Mouse (Mus musculus) skeletal muscle tissue, adult 2 months (tissue): Measurements from ENCODE around the gene Zfp644.

Source experiments
- DNase-seq: peaks from one replicate; pipeline ENCODE4 v3.0.0-alpha.2; 2012; ENCODE audit warnings: low read depth, low spot score

The Zfp644 gene

DNA sequence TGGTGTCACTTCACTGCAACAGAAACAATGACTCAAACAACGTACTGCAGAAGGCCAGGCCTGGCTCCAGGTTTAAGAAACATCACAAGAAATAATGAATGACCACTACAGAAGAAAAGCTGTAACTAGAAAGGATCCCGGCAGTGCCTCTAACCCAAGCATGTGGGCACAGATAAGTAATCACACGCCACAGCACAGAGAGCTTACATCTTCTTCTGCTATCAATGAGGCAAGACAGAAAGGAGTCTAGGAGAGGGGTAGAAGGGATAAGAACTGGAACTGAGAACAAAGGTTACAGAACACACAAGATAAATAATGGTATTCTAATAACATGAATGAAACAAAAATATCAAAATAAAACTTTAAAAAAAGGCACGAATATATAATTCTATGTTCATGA is 32.2 kb downstream of the Zfp644 start:
- no peak for DNase-seq

DNA sequence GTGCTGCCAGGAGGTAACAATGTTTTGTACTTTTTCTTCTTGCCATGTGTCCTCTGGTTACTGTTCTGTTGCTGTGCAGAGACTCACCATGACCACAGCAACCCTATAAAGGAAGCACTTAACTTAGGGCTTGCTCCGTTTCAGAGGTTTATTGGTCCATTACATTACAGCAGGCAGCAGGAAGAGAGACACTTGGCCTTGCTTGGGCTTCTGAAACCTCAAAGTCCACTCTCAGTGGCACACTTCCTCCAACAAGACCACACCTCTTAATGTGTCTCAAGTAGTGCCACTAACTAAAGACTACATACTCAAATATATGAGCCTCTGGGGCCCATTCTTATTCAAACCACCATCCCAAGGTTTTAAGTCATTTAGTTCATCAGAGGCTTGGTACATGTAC is 36.2 kb downstream of the Zfp644 start:
- no peak for DNase-seq

GRCm38 (mm10) chr5:106652790-106653328 is 44.2 kb downstream of the Zfp644 start:
- DNase-seq, result no peak

- no peak for DNase-seq
Measured at GRCm38 (mm10) chr5:106652220-106652753, 44.8 kb downstream of the Zfp644 start.

DNA sequence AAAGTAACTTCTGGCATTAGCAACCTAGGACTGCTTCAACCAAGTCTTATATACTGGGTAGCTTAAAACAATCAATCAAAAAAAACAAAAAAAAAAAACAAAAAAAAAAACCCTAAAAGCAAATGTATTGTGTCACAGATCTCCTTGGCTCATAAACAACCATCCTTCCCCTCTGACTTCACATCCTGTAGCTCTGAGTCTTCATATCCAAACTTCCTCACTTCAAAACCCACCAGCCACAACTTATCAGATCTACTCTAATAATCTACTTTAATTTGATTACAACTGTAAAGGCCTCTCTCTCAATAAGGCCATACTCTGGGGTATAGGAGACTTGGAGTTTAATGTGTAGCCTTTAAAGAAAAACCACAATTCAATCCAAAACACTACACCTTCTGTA is 47.1 kb downstream of the Zfp644 start:
- DNase-seq, result no peak

- no peak for DNase-seq
Measured at GRCm38 (mm10) chr5:106649441-106649840, 47.6 kb downstream of the Zfp644 start.

GRCm38 (mm10) chr5:106643434-106643833 is 53.7 kb downstream of the Zfp644 start:
- no peak for DNase-seq

GRCm38 (mm10) chr5:106641876-106642275 is 55.2 kb downstream of the Zfp644 start:
- no peak for DNase-seq

DNA sequence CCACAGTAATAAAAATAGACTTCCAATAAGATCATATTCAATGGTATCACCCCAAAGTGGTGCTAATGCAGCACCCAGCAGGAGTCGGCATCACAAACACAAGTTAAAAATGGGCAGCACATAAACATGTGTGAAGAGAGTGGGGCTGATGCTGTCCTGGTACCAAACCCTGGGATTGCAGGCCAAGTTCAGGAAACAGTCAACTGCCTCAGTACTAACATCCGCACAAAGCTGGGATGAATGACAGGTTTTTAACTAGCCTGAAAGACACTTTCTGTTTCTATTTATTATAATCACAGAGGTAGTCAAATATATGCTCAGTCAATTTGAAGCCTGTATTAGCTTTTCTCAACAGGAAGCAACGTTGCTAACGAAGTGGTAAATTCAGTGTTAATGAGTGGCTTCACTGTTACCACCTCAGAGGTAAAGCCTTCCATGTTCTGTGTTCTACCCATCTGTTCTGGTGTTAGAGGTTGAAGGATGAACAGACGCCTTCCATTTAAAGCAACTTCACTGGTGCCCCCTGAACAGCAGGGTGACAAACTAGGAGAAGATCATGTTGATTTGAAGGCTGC is 56.8 kb downstream of the Zfp644 start:
- no peak for DNase-seq

- no peak for DNase-seq
Measured at GRCm38 (mm10) chr5:106639627-106640026, 57.5 kb downstream of the Zfp644 start.

GRCm38 (mm10) chr5:106636423-106636946 is 60.6 kb downstream of the Zfp644 start:
- no peak for DNase-seq

DNA sequence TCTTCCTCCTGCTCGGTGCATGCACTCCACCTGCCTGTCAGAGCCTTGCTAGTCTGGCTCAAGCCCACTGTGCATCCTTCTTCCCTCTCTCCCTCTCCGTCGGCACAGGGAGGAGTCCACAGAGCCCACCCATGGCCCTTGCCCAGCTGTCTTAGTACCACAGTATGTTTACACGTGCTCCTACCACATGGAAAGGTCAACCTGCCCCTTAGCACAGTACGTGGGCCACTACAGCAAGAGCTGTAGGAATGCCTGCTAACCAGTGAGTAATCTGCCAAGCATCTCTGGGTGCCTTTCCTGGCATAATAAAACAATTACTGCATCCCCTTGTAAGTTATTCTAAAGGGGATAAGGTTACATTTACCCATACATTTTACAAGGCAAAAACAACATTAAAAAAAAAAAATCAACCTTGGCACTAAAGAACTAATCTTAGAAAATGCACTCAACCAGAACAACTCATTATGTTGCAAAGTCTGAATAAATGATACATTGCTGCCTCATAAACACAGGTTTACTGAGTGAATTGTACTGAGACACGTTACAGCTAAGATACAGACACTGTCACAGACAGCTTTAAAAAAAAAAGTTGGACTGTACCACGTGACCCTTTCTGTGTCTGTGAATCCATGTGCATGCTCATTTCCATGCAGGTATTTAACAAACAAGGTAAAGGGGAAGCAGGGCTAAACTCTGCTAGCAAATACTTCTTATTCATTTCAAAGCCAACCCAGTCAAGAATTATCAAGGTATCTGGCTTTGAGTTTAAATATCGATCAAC is 68.5 kb downstream of the Zfp644 start:
- no peak for DNase-seq

DNA sequence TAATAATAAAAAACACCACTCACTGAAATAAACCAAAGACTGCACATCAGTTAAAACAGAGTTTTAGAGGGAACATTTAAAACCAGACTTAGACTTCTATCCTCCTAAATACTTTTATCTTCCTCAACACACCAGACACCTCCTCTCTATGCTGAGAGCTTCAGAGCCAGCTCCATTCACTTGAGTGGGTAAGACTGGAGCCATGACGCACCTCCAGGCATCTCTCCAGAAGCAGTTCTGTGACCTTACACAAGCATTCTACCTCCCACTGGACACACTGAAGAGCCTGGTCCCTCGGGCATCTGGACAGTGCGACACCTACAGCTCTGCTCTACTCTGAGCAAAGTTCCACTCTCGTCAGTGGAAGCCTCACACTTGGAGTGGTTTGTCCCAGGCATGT is 73.8 kb downstream of the Zfp644 start:
- no peak for DNase-seq

DNA sequence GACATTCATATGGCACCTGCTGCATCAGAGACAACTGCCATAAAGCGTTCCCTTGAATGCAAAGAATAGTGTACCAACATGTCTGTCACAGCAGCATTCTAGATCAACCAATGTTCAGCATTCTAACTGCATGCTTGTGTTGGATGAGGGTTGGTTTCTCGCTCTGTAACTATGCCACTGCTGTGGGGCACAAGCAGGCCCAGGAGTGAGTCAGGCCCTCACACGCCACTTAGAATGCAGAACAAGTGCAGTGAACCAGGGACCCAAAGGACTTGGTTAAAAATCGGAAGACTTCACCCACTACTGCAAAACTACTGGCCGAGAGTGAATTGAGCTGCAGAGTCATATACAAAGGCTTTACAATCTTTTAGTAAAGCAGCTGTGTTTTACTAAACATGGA is 74.9 kb downstream of the Zfp644 start:
- no peak for DNase-seq

GRCm38 (mm10) chr5:106620446-106620845 is 76.6 kb downstream of the Zfp644 start:
- no peak for DNase-seq

DNA sequence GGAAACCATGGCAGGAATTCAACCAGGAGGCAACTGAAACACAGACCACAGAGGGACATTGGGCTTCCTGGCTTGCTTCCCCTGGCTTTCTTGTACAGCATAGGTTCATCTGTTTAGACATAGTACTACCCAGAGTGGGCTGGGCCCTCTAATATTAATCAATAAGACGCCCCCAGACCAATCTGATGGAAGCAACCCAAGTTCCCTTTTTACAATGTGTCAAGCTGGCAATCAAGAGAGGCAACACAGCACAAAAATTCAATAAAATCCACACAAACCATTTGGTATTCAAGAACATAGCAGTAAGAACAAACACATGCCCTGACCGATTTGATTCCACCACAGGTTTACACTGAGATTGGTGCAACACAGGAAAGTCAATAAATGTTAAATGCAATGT is 82.1 kb downstream of the Zfp644 start:
- DNase-seq, result no peak

DNA sequence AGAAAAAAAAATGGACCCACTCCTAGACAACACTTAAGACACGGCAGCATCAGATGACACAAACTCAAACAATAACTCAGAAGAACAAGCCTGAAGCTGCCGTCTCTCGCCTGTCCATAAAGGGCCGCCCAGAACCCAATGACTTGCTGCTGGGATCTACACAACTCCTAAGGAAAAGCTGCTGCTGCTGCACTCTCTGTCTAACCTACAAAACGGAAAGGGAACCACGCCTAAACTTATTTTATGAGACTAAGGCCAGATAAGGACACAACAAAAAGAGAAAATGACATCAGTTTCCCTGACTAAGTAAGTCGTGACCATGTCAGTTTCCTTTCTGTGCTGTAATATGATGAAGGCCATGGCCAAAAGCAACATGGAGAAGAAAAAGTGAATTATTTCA is 82.5 kb downstream of the Zfp644 start:
- DNase-seq, result peak; percentile 23

DNA sequence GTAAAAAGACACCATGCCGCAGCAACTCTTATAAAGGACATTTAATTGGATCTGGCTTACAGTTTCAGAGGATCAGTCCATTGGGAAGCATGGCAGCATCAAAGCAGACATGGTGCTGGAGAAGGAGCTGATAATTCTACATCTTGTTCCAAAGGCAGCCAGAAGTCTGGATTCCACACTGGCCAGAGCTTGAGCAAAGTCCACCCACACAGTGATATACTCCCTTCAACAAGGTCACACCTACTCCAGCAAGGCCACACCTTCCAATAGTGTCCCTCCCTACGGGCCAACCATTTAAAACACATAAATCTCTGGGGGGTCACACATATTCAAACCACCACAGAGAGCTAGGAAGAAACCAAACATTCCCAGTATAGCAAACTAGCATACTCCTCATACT is 84.9 kb downstream of the Zfp644 start:
- DNase-seq, result no peak

DNA sequence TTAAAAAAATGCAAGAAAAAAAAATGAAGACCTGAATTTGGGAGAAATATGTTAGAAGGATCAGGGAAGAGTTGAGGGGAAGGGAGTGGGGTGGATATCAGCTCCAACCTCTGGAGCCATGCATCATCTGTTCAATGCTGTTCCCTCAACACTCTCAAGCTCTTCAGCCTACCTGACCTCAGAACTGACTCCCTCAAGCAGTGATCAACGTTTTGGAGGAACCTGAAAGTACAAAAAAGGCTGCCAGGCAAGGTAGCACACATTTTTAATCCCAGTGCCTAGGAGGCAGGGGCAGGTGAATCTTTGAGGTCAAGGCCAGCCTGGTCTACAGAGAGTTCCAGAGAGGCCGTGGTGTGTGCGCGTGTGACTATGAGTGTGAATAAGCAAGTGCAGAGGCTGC is 88.3 kb downstream of the Zfp644 start, which contains the start of gene Gm17304:
Gm17304 (plus strand) TSS at position 301 of the 400 bp plus-strand sequence.
- no peak for DNase-seq

- no peak for DNase-seq
Measured at GRCm38 (mm10) chr5:106607081-106607480, 90.0 kb downstream of the Zfp644 start.

DNA sequence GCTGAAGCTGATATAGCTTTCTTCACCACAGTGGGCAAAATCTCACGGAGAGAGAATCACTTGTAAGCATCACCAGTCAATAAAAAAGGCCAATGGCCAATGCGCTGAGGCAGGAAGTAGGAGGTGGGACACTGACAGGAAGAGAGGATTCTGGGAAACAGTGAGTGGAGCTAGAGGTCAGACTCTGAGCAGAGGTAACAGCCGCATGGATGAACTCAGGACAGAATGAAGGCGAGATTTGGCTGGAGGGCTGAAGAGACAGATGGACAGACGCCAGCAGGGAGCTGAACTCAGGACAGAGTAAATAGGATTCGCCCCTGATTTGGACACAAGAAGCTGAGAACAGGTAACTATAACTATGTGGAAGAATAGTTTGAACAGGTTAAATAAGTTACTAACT is 92.0 kb downstream of the Zfp644 start:
- DNase-seq, result no peak

DNA sequence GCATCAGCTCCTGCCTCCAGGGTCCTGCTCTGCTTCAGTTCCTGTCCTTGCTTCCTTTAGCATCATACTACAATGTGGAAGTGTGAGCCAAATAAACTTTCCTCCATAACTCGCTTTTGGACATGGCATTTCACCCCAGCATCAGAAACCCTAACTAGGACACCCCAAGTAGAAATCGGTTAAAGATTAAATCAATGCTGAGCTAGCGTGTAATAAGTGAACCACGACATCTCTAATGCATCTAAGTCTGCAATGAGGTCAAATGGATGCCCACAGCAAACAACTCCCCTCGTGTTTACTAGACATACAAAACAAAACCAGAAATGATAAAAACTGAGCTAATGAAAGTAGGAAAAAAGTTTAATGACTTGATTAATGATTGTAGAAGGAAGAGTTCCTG is 92.7 kb downstream of the Zfp644 start:
- no peak for DNase-seq

- no peak for DNase-seq
Measured at GRCm38 (mm10) chr5:106599482-106599881, 97.6 kb downstream of the Zfp644 start.
